Mouse (Mus musculus) midbrain, embryonic 16.5 days (tissue): ENCODE results near the gene Cst13. TPM values are rescaled to one million over a fixed set of nuclear protein-coding genes. Genes with fewer than 3 reads are reported as not detected.

Experiments
- ATAC-seq: fragments of 200-750 bp; cut with Nextera tagmentation; 2 replicates; pipeline ENCODE4 v1.8.0; 2017; ENCODE audit warnings: moderate TSS enrichment
- H3K27ac ChIP-seq: fragments of 300-500 bp; sonication (generic); 2 replicates; pipeline ENCODE4 v1.5.1; 2014; ENCODE audit warnings: mild to moderate bottlenecking, low read length, mixed read lengths
- H3K27me3 ChIP-seq: fragments of 300-500 bp; sonication (generic); 2 replicates; pipeline ENCODE4 v1.6.1; 2014; ENCODE audit warnings: low read depth, low read length, mixed read lengths; ENCODE audit not compliant: control insufficient read depth, insufficient read depth
- H3K36me3 ChIP-seq: fragments of 300-500 bp; sonication (generic); 2 replicates; pipeline ENCODE4 v1.6.1; 2014; ENCODE audit warnings: mild to moderate bottlenecking, low read length, moderate library complexity, mixed read lengths; ENCODE audit not compliant: control insufficient read depth, insufficient read depth
- H3K4me1 ChIP-seq: fragments of 300-500 bp; sonication (generic); 2 replicates; pipeline ENCODE4 v1.6.1; 2014; ENCODE audit warnings: mild to moderate bottlenecking, low read length, mixed read lengths; ENCODE audit not compliant: control insufficient read depth, insufficient read depth
- H3K4me2 ChIP-seq: fragments of 300-500 bp; sonication (generic); 2 replicates; pipeline ENCODE4 v1.6.1; 2014; ENCODE audit warnings: mild to moderate bottlenecking, low read length, mixed read lengths
- H3K4me3 ChIP-seq: fragments of 300-500 bp; sonication (generic); 2 replicates; pipeline ENCODE4 v1.5.1; 2014; ENCODE audit warnings: low read depth, mild to moderate bottlenecking, low read length, moderate library complexity, mixed read lengths
- H3K9ac ChIP-seq: fragments of 300-500 bp; sonication (generic); 2 replicates; pipeline ENCODE4 v1.6.1; 2014; ENCODE audit warnings: low read depth, low read length, mixed read lengths
- H3K9me3 ChIP-seq: fragments of 300-500 bp; sonication (generic); replicated peaks from 2 replicates; pipeline ENCODE4 v1.6.1; 2014; ENCODE audit warnings: mild to moderate bottlenecking, low read length, mixed read lengths; ENCODE audit not compliant: control insufficient read depth, poor library complexity, severe bottlenecking
- WGBS: fragments of 180-500 bp; shearing (Covaris S2); extraction: QIAGEN DNeasy Blood & Tissue Kit; methylation state at CpG from one replicate; pipeline ENCODE4 v1.1.7; 2014; 5-methylcytosine and 5-hydroxymethylcytosine counted together
- polyA plus RNA-seq: library from polyadenylated mRNA; unstranded; fragments of >200 nt; fragmentation: Nextera tagmentation; extraction: Ambion mirVana; gene quantifications from 2 replicates; pipeline ENCODE4 v1.2.1, GENCODE M21; 2015

Cst13 gene
- polyA plus RNA-seq, 1 experiment from 2014 or later = not detected

DNA sequence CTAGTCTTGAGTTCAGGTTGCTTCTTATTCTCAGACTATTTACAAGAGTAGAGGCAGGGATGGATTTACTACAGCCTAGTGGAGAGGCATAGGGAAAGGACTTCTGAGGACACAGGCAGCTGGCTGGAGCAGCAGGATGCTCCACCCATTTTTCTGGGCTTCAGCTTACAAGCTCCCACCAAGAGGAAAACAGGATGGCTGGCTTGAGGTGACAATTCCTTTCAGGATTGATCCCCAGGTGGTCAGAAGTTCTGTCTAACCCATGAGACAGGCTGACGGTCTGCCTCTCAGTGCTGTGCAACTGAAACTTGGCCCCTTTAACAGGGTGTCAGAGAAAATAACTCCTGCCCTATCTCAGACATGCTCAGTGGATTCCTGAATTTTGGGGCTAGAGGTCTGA, 59.3 kb downstream of the Cst13 start:
- Histone ChIP-seq H3K4me2 (no peak overlapping the region), H3K9ac (no peak overlapping the region), H3K27me3 (no peaks in the 10 kb centered on the region), H3K36me3 (no peaks in the 10 kb centered on the region), H3K9me3 (no peaks in the 10 kb centered on the region), H3K4me3 (no peak overlapping the region), H3K4me1 (peaks cover 5% of the 10 kb centered on the region; the same call in 1 of the 2 replicates), H3K27ac (no peak overlapping the region)
- 44% methylated on average over 1 of the region's 1 CpGs for WGBS
- no peak for ATAC-seq

Other genes starting within 250 kb of the Cst13 start
- gene Nxt1, start 147.5 kb upstream of the Cst13 start, polyA plus RNA-seq = 36.8 and 43.5 TPM in 2 replicates
- gene Gzf1, start 139.1 kb upstream of the Cst13 start, polyA plus RNA-seq = 15.8 and 16.1 TPM in 2 replicates
- 92.0 and 114 TPM in 2 replicates for gene Napb, start 87.6 kb upstream of the Cst13 start, polyA plus RNA-seq
- gene Cstl1, start 69.7 kb upstream of the Cst13 start, polyA plus RNA-seq = not detected in 2 replicates
- gene Cst11, start 48.6 kb upstream of the Cst13 start, polyA plus RNA-seq = not detected in 2 replicates
- gene 8030411F24Rik, start 38.1 kb upstream of the Cst13 start, polyA plus RNA-seq = not detected in 2 replicates
- gene Cst12, start 30.7 kb upstream of the Cst13 start, polyA plus RNA-seq = not detected in 2 replicates
- gene Cst8, start 21.3 kb upstream of the Cst13 start, polyA plus RNA-seq = not detected in 2 replicates
- not detected in 2 replicates for gene Cst9, start 15.1 kb downstream of the Cst13 start, polyA plus RNA-seq
- gene 9230104L09Rik, start 45.0 kb downstream of the Cst13 start, polyA plus RNA-seq = not detected in 2 replicates
- 550 and 644 TPM in 2 replicates for gene Cst3, start 55.6 kb downstream of the Cst13 start, polyA plus RNA-seq
- gene Gm1330, start 183.2 kb downstream of the Cst13 start, polyA plus RNA-seq = not detected in 2 replicates
- gene Gm10750, start 197.2 kb downstream of the Cst13 start, polyA plus RNA-seq = not detected in 2 replicates